Mouse (Mus musculus): ENCODE measurements around the gene Slfn1. TPM values are rescaled to one million over a fixed set of nuclear protein-coding genes. Genes with fewer than 3 reads are reported as not detected.

The Slfn1 gene
- polyA plus RNA-seq (2015; fragmentation: Nextera tagmentation; extraction: Ambion mirVana) = 0.41 and 0.45 TPM in 2 replicates

DNA sequence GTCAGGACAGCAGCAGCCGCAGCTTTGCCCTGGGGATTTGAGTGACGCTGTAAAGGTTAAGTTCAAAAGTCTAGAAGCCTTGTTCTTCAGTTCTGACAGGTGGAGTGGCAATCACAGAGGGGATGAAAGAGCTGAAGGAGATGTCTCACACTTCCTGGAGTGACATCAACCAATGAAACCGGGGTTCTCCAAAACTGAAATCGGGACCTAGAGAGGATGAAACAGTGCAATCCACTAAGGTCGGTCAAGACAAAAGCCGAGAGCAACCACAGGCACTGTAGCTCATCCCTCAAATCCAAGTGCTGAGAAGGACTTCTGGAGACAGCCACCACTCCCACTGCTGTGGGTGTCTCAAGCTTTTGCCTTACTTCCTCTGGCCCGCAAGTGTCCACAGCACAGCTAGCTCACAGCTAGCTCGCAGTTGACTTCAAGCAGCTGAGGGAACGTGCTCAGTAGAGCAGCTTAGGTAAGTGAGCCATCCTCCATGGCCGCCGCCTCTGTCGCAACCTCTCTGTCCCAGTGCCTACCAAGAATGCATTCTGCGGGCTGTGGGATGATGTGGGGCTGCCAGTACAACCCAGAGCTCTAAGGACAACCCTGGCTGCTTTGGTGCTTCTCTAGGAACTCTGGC, at the start of gene Slfn1:
Slfn1 (plus strand) TSS at position 253 of the 631 bp plus-strand sequence.
- WGBS = 85% methylated on average over 13 of the region's 13 CpGs
- Histone ChIP-seq H3K27ac (no peak within 1 kb of the TSS), H3K4me1 (no peaks in the 10 kb centered on the region), H3K9ac (no peak within 1 kb of the TSS), H3K4me3 (no peak within 1 kb of the TSS), H3K27me3 (no peaks in the 10 kb centered on the region), H3K36me3 (no peaks in the 10 kb centered on the region), H3K4me2 (no peak within 1 kb of the TSS), H3K9me3 (no peaks in the 10 kb centered on the region)
- ATAC-seq (ENCODE audit: insufficient number of reproducible peaks, low FRiP score, low TSS enrichment, low read depth) = no peak

DNA sequence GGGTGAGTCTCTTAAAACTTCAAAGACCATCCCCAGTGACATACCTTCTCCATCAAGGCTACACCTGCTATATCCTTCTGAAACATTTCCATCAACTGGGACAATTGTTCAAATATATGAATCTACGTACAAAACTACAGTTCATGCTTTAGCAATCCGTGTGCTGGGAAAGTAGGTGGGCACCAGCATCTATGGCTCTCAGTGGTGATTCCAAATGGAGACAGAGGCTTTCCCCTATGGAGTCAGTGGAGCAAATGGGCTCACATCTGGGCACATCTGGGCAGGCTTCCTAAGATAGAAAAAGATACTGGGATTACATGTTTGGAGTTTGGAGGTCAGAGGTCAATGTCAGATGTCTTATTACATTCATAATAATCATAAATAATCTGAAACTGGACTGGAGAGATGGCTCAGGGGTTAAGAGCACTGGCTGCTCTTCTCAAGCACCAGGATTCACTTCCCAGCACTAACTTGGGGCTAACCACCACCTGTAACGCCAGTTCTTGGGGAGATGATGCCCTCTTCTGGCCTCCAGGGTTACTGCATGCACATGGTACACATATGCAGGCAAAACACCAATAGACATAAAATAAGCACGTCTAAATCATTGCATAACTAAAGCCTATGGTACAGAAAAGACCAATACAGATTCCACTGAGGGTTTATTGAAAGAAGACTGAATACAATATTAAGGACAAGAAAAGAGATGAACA, 48.5 kb upstream of the Slfn1 start:
- no peak for ATAC-seq (ENCODE audit: insufficient number of reproducible peaks, low FRiP score, low TSS enrichment, low read depth)
- no peaks in the 10 kb centered on the region for H3K4me1 ChIP-seq
- H3K4me2 ChIP-seq = no peak overlapping the region
- no peak overlapping the region for H3K9ac ChIP-seq
- no peak overlapping the region for H3K27ac ChIP-seq
- H3K36me3 ChIP-seq = no peaks in the 10 kb centered on the region
- 75% methylated on average over 4 of the region's 4 CpGs for WGBS
- H3K9me3 ChIP-seq = no peaks in the 10 kb centered on the region
- H3K27me3 ChIP-seq = no peaks in the 10 kb centered on the region
- H3K4me3 ChIP-seq = no peak overlapping the region

DNA sequence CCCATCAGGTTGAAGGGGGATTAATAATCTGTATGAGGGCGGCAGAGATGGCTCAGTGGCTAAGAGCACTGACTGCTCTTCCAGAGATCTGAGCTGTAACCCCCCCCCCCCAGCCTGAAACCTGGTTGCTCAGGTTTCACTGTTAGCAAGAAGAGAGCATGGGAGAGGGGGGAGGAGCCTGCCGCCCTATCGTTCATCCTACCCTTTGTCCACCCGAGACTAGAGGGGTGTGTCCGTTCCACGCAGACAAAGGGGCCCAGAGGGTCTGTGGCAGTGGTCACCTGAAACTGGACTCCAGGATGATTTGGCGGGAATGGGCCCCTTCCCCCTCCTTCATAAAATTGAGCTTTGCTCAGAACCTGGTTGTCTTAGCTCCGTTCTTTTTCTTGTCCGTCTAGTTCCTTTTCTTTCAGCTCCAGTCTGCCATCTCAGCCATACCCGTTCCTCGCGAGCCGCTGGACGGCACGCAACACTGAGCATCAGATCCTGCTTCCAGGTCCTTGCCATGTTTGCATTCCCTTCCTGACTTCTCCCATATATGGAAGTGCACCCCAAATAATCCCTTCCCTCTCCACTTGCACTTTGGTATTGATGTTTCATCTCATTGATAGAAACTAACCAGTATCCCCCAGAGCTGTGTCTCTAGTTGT, 46.2 kb upstream of the Slfn1 start:
- Histone ChIP-seq H3K4me1 (no peaks in the 10 kb centered on the region), H3K9me3 (no peaks in the 10 kb centered on the region), H3K36me3 (no peaks in the 10 kb centered on the region), H3K4me3 (no peak overlapping the region), H3K27ac (no peak overlapping the region), H3K27me3 (no peaks in the 10 kb centered on the region), H3K4me2 (no peak overlapping the region), H3K9ac (no peak overlapping the region)
- WGBS = 84% methylated on average over 15 of the region's 15 CpGs
- no peak for ATAC-seq (ENCODE audit: insufficient number of reproducible peaks, low FRiP score, low TSS enrichment, low read depth)

DNA sequence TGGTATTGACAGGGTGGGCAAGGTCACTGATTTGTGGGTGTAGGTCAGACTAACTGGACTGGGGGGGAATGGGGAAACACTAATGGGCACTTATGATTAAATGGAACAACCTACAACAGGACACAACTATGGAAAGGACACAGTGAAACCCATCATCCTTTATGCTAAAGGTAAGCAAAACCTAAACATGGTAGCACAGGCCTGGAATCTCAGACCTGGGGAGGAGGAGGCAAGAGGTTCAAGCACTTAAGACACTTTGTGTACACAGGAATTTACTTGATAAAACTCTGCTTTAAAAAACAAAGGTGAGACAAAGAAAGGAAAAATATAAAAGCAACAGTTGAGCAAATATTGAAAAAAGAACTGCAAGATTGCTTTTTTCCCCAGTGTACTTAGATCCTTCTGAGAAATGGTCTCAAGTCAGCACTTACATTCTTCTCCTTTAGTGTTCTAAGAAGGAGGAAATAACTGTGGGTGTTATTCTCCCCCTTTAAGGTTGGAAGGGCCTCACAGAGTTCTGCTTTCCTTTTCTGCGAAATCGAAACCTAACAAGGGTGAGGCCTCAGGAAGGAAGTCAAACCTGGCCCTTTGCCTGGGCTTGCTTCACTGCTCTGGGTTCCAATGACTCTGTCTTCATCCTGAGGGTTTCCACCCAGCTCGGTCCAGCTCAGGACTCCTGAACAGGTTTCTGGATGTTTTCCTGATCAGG, 38.8 kb upstream of the Slfn1 start:
- 37% methylated on average over 3 of the region's 3 CpGs for WGBS
- no peak for ATAC-seq (ENCODE audit: insufficient number of reproducible peaks, low FRiP score, low TSS enrichment, low read depth)
- H3K27me3 ChIP-seq = no peaks in the 10 kb centered on the region
- H3K9me3 ChIP-seq = no peaks in the 10 kb centered on the region
- H3K4me3 ChIP-seq = no peak overlapping the region
- no peak overlapping the region for H3K9ac ChIP-seq
- no peaks in the 10 kb centered on the region for H3K4me1 ChIP-seq
- no peak overlapping the region for H3K4me2 ChIP-seq
- H3K27ac ChIP-seq = no peak overlapping the region
- no peaks in the 10 kb centered on the region for H3K36me3 ChIP-seq

DNA sequence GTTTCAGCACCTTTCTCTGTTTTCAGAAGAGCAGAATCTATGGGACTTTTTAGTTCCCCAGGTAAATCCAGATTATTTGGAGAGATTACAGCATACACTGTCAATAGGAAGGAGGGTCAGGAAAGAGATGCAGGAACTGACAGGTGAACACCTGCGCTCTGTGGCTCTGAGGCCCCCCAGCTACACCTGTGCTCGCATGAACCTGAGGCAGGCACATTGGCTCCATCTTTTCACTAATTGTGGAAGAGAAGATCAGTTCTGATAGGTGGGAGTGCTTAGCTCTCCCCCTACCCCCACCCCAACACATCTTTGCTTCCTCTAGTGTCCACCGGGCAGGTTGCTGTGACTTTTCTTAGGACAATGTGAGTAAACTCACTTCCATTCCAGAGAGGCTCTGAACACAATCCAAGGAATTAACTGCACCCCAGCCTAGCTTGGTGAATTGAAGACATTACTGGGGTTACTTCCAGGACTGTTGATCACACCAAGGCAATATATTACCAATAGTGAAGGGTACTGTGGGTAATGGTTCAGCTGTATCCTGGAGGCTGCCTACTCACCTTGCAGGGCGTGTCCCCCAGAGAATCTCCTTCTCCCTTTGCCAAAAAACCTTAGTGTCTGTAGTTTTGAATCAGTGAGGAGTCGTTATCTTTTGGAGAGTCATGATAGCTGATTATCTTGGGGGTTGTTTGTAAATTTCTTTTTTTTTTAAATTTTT, 38.1 kb upstream of the Slfn1 start:
- Histone ChIP-seq H3K27me3 (no peaks in the 10 kb centered on the region), H3K9me3 (no peaks in the 10 kb centered on the region), H3K4me2 (no peak overlapping the region), H3K9ac (no peak overlapping the region), H3K4me3 (no peak overlapping the region), H3K36me3 (no peaks in the 10 kb centered on the region), H3K27ac (no peak overlapping the region), H3K4me1 (no peaks in the 10 kb centered on the region)
- ATAC-seq (ENCODE audit: insufficient number of reproducible peaks, low FRiP score, low TSS enrichment, low read depth) = no peak
- 84% methylated on average over 5 of the region's 5 CpGs for WGBS

DNA sequence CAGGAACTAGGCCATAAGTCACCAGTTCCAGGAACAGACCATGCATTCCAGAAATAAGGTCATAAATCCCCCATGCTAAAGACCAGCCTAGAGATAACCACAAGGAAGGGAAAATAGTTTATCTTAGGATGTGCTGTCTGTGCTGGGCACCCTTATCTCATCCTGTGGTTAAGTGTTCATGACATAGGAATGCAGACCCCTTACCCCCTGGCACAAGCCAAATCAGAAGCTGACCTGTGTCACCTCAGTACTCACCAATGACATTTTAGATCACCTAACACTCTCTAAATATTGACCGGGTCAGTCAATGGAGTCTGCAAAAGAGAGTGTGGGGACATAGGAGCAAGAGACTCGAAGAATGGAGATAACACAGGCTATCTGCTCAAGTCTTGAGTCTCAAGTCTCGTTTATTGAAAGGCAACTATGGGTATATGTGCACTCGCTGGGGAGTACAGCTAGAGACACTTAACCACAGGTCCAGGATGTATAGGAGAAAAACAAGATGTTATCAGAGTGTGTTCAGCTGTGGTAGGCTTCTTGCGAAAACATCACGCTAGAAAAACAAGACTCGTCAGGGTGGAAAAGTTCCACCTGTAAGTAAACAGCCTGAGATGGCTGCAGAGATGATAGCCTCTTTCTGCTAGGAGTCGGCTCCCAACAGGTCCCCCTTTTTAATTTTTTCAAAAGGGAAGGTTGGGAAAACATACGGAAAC, 37.0 kb upstream of the Slfn1 start:
- no peak overlapping the region for H3K4me2 ChIP-seq
- WGBS = 78% methylated on average over 9 of the region's 9 CpGs
- H3K9ac ChIP-seq = no peak overlapping the region
- no peaks in the 10 kb centered on the region for H3K9me3 ChIP-seq
- no peak for ATAC-seq (ENCODE audit: insufficient number of reproducible peaks, low FRiP score, low TSS enrichment, low read depth)
- no peak overlapping the region for H3K4me3 ChIP-seq
- H3K4me1 ChIP-seq = no peaks in the 10 kb centered on the region
- H3K27ac ChIP-seq = no peak overlapping the region
- no peaks in the 10 kb centered on the region for H3K36me3 ChIP-seq
- no peaks in the 10 kb centered on the region for H3K27me3 ChIP-seq

DNA sequence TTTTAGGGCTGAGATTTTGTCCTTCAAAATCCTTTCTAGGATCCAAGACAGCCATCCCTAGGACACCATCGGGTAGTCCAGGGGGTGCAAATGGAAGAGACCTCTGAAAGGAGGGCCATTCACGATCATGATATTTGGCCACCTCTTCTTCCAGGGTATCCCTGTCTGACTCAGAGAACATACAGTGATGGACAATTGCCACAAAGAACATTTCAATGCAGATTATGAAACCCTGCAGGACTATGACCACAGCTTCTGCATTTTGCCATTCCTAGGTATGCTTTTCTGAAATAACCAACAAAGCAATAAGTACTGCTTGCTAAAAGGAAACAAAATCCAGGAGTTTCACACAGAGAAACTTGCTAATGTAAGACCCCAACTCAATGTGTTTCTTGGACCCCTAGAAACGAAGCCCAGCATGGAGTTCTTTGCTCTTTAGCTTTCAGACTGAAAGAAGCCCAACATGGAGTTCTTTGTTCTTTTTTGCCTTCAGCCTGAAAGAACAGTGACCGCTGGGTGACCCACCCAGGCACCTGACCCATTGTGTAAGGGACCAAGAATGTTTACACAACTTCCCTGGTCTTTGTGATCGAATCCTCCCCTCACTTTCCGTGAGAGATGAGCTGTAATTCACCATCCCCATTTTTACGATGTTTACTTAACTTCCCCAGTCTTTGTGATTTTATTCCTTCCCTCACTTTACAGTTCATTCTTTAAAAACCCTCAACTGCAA, 33.7 kb upstream of the Slfn1 start:
- no peak overlapping the region for H3K4me2 ChIP-seq
- H3K27ac ChIP-seq = no peak overlapping the region
- no peaks in the 10 kb centered on the region for H3K9me3 ChIP-seq
- no peak overlapping the region for H3K9ac ChIP-seq
- no peaks in the 10 kb centered on the region for H3K4me1 ChIP-seq
- H3K36me3 ChIP-seq = no peaks in the 10 kb centered on the region
- ATAC-seq (ENCODE audit: insufficient number of reproducible peaks, low FRiP score, low TSS enrichment, low read depth) = no peak
- no peaks in the 10 kb centered on the region for H3K27me3 ChIP-seq
- WGBS = 63% methylated on average over 7 of the region's 7 CpGs
- no peak overlapping the region for H3K4me3 ChIP-seq

DNA sequence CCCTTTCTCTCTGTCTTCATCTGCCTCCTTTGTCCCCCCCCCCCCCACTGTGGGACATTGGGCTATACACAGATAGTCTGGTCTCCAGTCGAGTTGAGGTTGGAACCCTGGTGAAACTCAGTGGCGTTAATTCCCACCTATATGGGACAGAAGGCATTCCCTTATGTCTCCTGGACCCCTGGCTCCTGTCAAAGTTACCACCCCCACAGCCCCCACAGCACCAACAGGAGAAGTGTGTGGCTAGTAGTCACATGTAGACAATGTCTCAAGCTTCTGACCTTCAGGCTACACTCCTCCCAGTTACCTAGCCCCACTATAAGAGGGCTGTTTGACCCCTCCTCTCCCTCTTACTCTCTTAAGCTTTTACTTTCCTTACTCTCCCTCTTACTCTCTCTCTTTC, 32.5 kb upstream of the Slfn1 start:
- ATAC-seq (ENCODE audit: insufficient number of reproducible peaks, low FRiP score, low TSS enrichment, low read depth) = no peak
- Histone ChIP-seq H3K4me1 (no peaks in the 10 kb centered on the region), H3K27ac (no peak overlapping the region), H3K4me3 (no peak overlapping the region), H3K9me3 (no peaks in the 10 kb centered on the region), H3K4me2 (no peak overlapping the region), H3K27me3 (no peaks in the 10 kb centered on the region), H3K9ac (no peak overlapping the region), H3K36me3 (no peaks in the 10 kb centered on the region)
- 85% methylated on average over 2 of the region's 2 CpGs for WGBS

DNA sequence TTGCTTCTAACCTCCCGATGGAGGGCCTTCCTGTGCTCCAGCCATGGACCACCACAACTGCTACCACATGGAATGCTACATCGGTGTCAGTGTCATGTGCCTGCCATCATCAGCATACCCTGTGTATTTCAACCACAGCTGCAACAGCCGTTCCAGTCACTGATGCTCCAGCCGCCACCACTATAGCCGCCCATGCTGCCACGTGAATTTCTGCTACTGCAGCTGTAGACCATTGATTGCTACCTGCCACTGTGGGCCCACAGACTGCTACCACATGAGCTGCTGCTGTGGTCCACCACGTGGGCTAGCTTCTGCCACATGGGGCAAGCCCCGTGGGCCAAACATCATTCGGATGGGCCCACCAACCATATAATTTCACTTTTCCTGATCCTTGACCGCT, 31.9 kb upstream of the Slfn1 start:
- no peaks in the 10 kb centered on the region for H3K36me3 ChIP-seq
- no peaks in the 10 kb centered on the region for H3K4me1 ChIP-seq
- H3K4me3 ChIP-seq = no peak overlapping the region
- H3K9ac ChIP-seq = no peak overlapping the region
- no peak overlapping the region for H3K4me2 ChIP-seq
- no peak overlapping the region for H3K27ac ChIP-seq
- no peak for ATAC-seq (ENCODE audit: insufficient number of reproducible peaks, low FRiP score, low TSS enrichment, low read depth)
- no peaks in the 10 kb centered on the region for H3K9me3 ChIP-seq
- WGBS = 89% methylated on average over 10 of the region's 10 CpGs
- H3K27me3 ChIP-seq = no peaks in the 10 kb centered on the region

DNA sequence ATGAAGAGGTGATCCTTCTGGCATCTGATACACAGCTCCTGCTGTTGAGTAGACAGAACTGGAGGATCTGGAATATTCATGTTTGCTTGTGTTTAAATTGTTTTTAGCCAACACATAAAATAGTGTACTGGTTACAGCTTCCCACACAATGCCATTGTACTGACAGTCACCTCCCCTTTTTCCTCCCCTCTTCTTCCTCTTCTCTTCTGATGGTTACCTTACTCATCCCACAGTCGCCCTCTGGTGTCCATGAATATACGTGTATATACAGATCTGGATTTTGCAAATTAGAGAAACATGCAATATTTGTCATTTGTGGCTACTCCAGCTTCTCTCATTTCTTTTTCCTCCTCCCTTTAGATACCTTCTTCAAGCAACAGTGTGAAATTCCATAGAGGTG, 1.5 kb upstream of the Slfn1 start:
- no peaks in the 10 kb centered on the region for H3K36me3 ChIP-seq
- ATAC-seq (ENCODE audit: insufficient number of reproducible peaks, low FRiP score, low TSS enrichment, low read depth) = no peak
- no peak overlapping the region for H3K4me2 ChIP-seq
- WGBS = 43% methylated on average over 2 of the region's 2 CpGs
- no peaks in the 10 kb centered on the region for H3K27me3 ChIP-seq
- no peak overlapping the region for H3K27ac ChIP-seq
- H3K9ac ChIP-seq = no peak overlapping the region
- H3K4me1 ChIP-seq = no peaks in the 10 kb centered on the region
- no peak overlapping the region for H3K4me3 ChIP-seq
- no peaks in the 10 kb centered on the region for H3K9me3 ChIP-seq

DNA sequence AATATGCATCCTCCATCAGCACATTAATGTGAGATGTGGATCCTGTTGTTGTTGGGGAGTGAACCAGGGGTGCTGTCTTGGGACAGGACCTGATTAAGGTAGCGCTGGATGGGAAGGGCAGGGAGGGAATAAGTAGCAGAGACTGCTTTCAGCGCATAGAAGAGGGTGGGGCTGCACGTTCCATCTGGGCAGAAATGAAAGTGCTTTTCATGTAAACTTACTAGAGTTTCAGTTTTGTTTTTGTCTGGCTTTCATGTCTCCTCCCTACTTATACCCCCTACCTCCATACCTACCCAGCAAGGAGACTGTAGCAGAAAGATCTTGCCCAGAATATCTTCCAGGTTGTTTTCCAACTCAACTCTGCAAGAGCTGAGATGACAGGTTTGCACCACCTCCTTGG, 1.4 kb downstream of the Slfn1 start:
- H3K4me3 ChIP-seq = no peak overlapping the region
- no peak overlapping the region for H3K27ac ChIP-seq
- H3K9me3 ChIP-seq = no peaks in the 10 kb centered on the region
- ATAC-seq (ENCODE audit: insufficient number of reproducible peaks, low FRiP score, low TSS enrichment, low read depth) = no peak
- H3K4me1 ChIP-seq = no peaks in the 10 kb centered on the region
- H3K36me3 ChIP-seq = no peaks in the 10 kb centered on the region
- no peaks in the 10 kb centered on the region for H3K27me3 ChIP-seq
- WGBS = 51% methylated on average over 3 of the region's 3 CpGs
- H3K9ac ChIP-seq = no peak overlapping the region
- no peak overlapping the region for H3K4me2 ChIP-seq

Measured in limb, embryonic 15.5 days (tissue).